Mouse (Mus musculus) MEL (cell line): ENCODE data around the gene Atp8b2. TPM values are rescaled to one million over a fixed set of nuclear protein-coding genes. Genes with fewer than 3 reads are reported as not detected.

Experiments
- DNase-seq: peaks from one replicate; pipeline ENCODE4 v3.0.0; 2011; ENCODE audit warnings: low read depth, low spot score
- H3K27ac ChIP-seq: 2 replicates; pipeline ENCODE4 v1.5.1; 2012; ENCODE audit warnings: low read depth, mild to moderate bottlenecking, control low read depth, low read length, moderate library complexity; ENCODE audit not compliant: control insufficient read depth
- H3K27me3 ChIP-seq, 2 experiments: fragments of 150-350 bp in 1 of 2; sonication (generic) in 1 of 2; 2 replicates each; pipeline ENCODE4 v1.6.1; 2012; ENCODE audit warnings: low read length in 2 of 2, mild to moderate bottlenecking in 2 of 2, improper control_type of control experiment in 1 of 2, moderate library complexity in 1 of 2; ENCODE audit not compliant: insufficient read depth in 2 of 2, control insufficient read depth in 1 of 2
- H3K36me3 ChIP-seq, 2 experiments: 2 replicates each; pipeline ENCODE4 v1.6.1; 2012 to 2014; ENCODE audit warnings: low read length in 2 of 2, improper control_type of control experiment in 1 of 2, inconsistent platforms in 1 of 2, mild to moderate bottlenecking in 1 of 2; ENCODE audit not compliant: insufficient read depth in 2 of 2, control insufficient read depth in 1 of 2
- H3K4me1 ChIP-seq, 2 experiments: fragments of 150-350 bp in 1 of 2; sonication (generic) in 1 of 2; 2 replicates each; pipeline ENCODE4 v1.6.1; 2012; ENCODE audit warnings: low read length in 2 of 2, improper control_type of control experiment in 1 of 2, mild to moderate bottlenecking in 1 of 2; ENCODE audit not compliant: insufficient read depth in 2 of 2, control insufficient read depth in 1 of 2
- H3K4me3 ChIP-seq, 2 experiments: fragments of 150-350 bp in 1 of 2; sonication (generic) in 1 of 2; 2 replicates each; pipeline ENCODE4 v1.5.1; 2012; ENCODE audit warnings: low read depth in 2 of 2, low read length in 2 of 2, mild to moderate bottlenecking in 2 of 2, moderate library complexity in 2 of 2, control low read depth in 1 of 2, improper control_type of control experiment in 1 of 2; ENCODE audit not compliant: control insufficient read depth in 1 of 2, insufficient read depth in 1 of 2
- H3K79me2 ChIP-seq: 2 replicates; pipeline ENCODE4 v1.6.1; 2012; ENCODE audit warnings: mild to moderate bottlenecking, low read length, moderate library complexity; ENCODE audit not compliant: control insufficient read depth, poor library complexity, insufficient read depth
- H3K9ac ChIP-seq: 2 replicates; pipeline ENCODE4 v1.6.1; 2012; ENCODE audit warnings: low read depth, mild to moderate bottlenecking, control low read depth, low read length, moderate library complexity; ENCODE audit not compliant: control insufficient read depth, poor library complexity, severe bottlenecking
- H3K9me3 ChIP-seq: fragments of 150-350 bp; sonication (generic); replicated peaks from 2 replicates; pipeline ENCODE4 v1.6.1; 2012; ENCODE audit warnings: mild to moderate bottlenecking, low read length, improper control_type of control experiment, moderate library complexity; ENCODE audit not compliant: insufficient read depth
- CHD1 ChIP-seq: IDR thresholded peaks from 2 replicates; pipeline ENCODE4 v1.6.1; 2012; ENCODE audit warnings: low read depth, mild to moderate bottlenecking, inconsistent platforms, low read length, improper control_type of control experiment
- CHD2 ChIP-seq: IDR thresholded peaks from 2 replicates; pipeline ENCODE4 v1.6.1; 2011; ENCODE audit warnings: low read length, improper control_type of control experiment
- CTCF ChIP-seq, 3 experiments: IDR thresholded peaks in 2 of 3; conservative IDR thresholded peaks in 1 of 3; 2 replicates each; pipeline ENCODE4 v1.5.1; 2011 to 2012; ENCODE audit warnings: low read length in 3 of 3, low read depth in 2 of 3, mild to moderate bottlenecking in 2 of 3, improper control_type of control experiment in 1 of 3, inconsistent platforms in 1 of 3, mixed read lengths in 1 of 3, moderate library complexity in 1 of 3; ENCODE audit not compliant: control insufficient read depth in 1 of 3, insufficient read depth in 1 of 3, poor library complexity in 1 of 3, severe bottlenecking in 1 of 3
- E2F4 ChIP-seq: IDR thresholded peaks from 2 replicates; pipeline ENCODE4 v1.6.1; 2011; ENCODE audit warnings: low read depth, low read length, improper control_type of control experiment, borderline replicate concordance
- EP300 ChIP-seq, 2 experiments: IDR thresholded peaks; 2 replicates each; pipeline ENCODE4 v1.6.1; 2011; ENCODE audit warnings: improper control_type of control experiment in 2 of 2, low read length in 2 of 2, low read depth in 1 of 2, mild to moderate bottlenecking in 1 of 2
- ETS1 ChIP-seq: IDR thresholded peaks from 2 replicates; pipeline ENCODE4 v1.6.1; 2012; ENCODE audit warnings: low read depth, mild to moderate bottlenecking, inconsistent platforms, low read length, improper control_type of control experiment, moderate library complexity
- GABPA ChIP-seq: IDR thresholded peaks from 2 replicates; pipeline ENCODE4 v1.6.1; 2012; ENCODE audit warnings: low read depth, mild to moderate bottlenecking, inconsistent platforms, low read length, improper control_type of control experiment, moderate library complexity
- GATA1 ChIP-seq: IDR thresholded peaks from 2 replicates; pipeline ENCODE4 v1.6.1; 2011; ENCODE audit warnings: low read depth, low read length, improper control_type of control experiment
- HCFC1 ChIP-seq: IDR thresholded peaks from 2 replicates; pipeline ENCODE4 v1.6.1; 2012; ENCODE audit warnings: low read depth, mild to moderate bottlenecking, inconsistent platforms, low read length, improper control_type of control experiment, moderate library complexity
- JUND ChIP-seq: IDR thresholded peaks from 2 replicates; pipeline ENCODE4 v1.6.1; 2011; ENCODE audit warnings: low read depth, mild to moderate bottlenecking, improper control_type of control experiment, low read length
- KAT2A ChIP-seq: conservative IDR thresholded peaks from 2 replicates; pipeline ENCODE4 v1.6.1; 2012; ENCODE audit warnings: low read depth, low read length, improper control_type of control experiment, inconsistent platforms
- MAZ ChIP-seq: IDR thresholded peaks from 2 replicates; pipeline ENCODE4 v1.6.1; 2012; ENCODE audit warnings: low read depth, mild to moderate bottlenecking, inconsistent platforms, low read length, improper control_type of control experiment
- MEF2A ChIP-seq: IDR thresholded peaks from 2 replicates; pipeline ENCODE4 v1.6.1; 2014; ENCODE audit warnings: low read depth, mild to moderate bottlenecking, inconsistent platforms, low read length, improper control_type of control experiment; ENCODE audit not compliant: poor library complexity, insufficient replicate concordance, severe bottlenecking; ENCODE audit errors: extremely low read depth
- MXI1 ChIP-seq: IDR thresholded peaks from 2 replicates; pipeline ENCODE4 v1.6.1; 2011; ENCODE audit warnings: mild to moderate bottlenecking, low read depth, low read length, improper control_type of control experiment
- MYB ChIP-seq: IDR thresholded peaks from 2 replicates; pipeline ENCODE4 v1.6.1; 2011; ENCODE audit warnings: mild to moderate bottlenecking, low read depth, low read length, improper control_type of control experiment
- MYC ChIP-seq: IDR thresholded peaks from 2 replicates; pipeline ENCODE4 v1.6.1; 2011; ENCODE audit warnings: low read depth, mild to moderate bottlenecking, low read length, improper control_type of control experiment, moderate library complexity
- NELFE ChIP-seq: IDR thresholded peaks from 2 replicates; pipeline ENCODE4 v1.6.1; 2011; ENCODE audit warnings: low read depth, low read length, improper control_type of control experiment
- NRF1 ChIP-seq: IDR thresholded peaks from 2 replicates; pipeline ENCODE4 v1.6.1; 2014; ENCODE audit warnings: low read depth, mild to moderate bottlenecking, inconsistent platforms, low read length, improper control_type of control experiment, moderate library complexity; ENCODE audit not compliant: poor library complexity, insufficient read depth, severe bottlenecking
- POLR2A ChIP-seq, 2 experiments: IDR thresholded peaks; 2 replicates each; pipeline ENCODE4 v1.6.1; 2011 to 2012; ENCODE audit warnings: low read length in 2 of 2, mild to moderate bottlenecking in 2 of 2, control low read depth in 1 of 2, improper control_type of control experiment in 1 of 2, low read depth in 1 of 2, moderate library complexity in 1 of 2; ENCODE audit not compliant: control insufficient read depth in 1 of 2, insufficient read depth in 1 of 2, poor library complexity in 1 of 2
- POLR2AphosphoS2 ChIP-seq: IDR thresholded peaks from 2 replicates; pipeline ENCODE4 v1.6.1; 2011; ENCODE audit warnings: low read length, improper control_type of control experiment
- POLR2AphosphoS5 ChIP-seq: IDR thresholded peaks from 2 replicates; pipeline ENCODE4 v1.6.1; 2012; ENCODE audit warnings: low read depth, borderline replicate concordance, mild to moderate bottlenecking, inconsistent platforms, low read length, moderate library complexity, mixed read lengths
- RAD21 ChIP-seq: IDR thresholded peaks from 2 replicates; pipeline ENCODE4 v1.6.1; 2011; ENCODE audit warnings: mild to moderate bottlenecking, low read depth, low read length, improper control_type of control experiment
- RCOR1 ChIP-seq: IDR thresholded peaks from 2 replicates; pipeline ENCODE4 v1.6.1; 2012; ENCODE audit warnings: low read depth, mild to moderate bottlenecking, inconsistent platforms, low read length, improper control_type of control experiment
- SIN3A ChIP-seq: IDR thresholded peaks from 2 replicates; pipeline ENCODE4 v1.6.1; 2012; ENCODE audit warnings: low read length, improper control_type of control experiment, inconsistent platforms
- SMC3 ChIP-seq: IDR thresholded peaks from 2 replicates; pipeline ENCODE4 v1.6.1; 2011; ENCODE audit warnings: low read depth, low read length, improper control_type of control experiment
- TBP ChIP-seq: IDR thresholded peaks from 2 replicates; pipeline ENCODE4 v1.8.0; 2011; ENCODE audit warnings: low read depth, low read length, improper control_type of control experiment
- TCF12 ChIP-seq: IDR thresholded peaks from 2 replicates; pipeline ENCODE4 v1.6.1; 2014; ENCODE audit warnings: low read depth, mild to moderate bottlenecking, inconsistent platforms, low read length, improper control_type of control experiment, moderate library complexity
- UBTF ChIP-seq: IDR thresholded peaks from 2 replicates; pipeline ENCODE4 v1.6.1; 2012; ENCODE audit warnings: low read depth, mild to moderate bottlenecking, inconsistent platforms, low read length, improper control_type of control experiment, moderate library complexity, borderline replicate concordance; ENCODE audit not compliant: insufficient read depth
- USF2 ChIP-seq, 2 experiments: IDR thresholded peaks; 2 replicates each; pipeline ENCODE4 v1.6.1; 2011 to 2012; ENCODE audit warnings: improper control_type of control experiment in 2 of 2, low read length in 2 of 2, borderline replicate concordance in 1 of 2, inconsistent platforms in 1 of 2, low read depth in 1 of 2, mild to moderate bottlenecking in 1 of 2; ENCODE audit not compliant: insufficient read depth in 1 of 2
- ZC3H11A ChIP-seq: IDR thresholded peaks from 2 replicates; pipeline ENCODE4 v1.6.1; 2012; ENCODE audit warnings: low read depth, mild to moderate bottlenecking, inconsistent platforms, low read length, improper control_type of control experiment
- ZKSCAN1 ChIP-seq: IDR thresholded peaks from 2 replicates; pipeline ENCODE4 v1.6.1; 2012; ENCODE audit warnings: low read depth, mild to moderate bottlenecking, inconsistent platforms, low read length, improper control_type of control experiment, moderate library complexity
- ZMIZ1 ChIP-seq: IDR thresholded peaks from 2 replicates; pipeline ENCODE4 v1.6.1; 2012; ENCODE audit warnings: low read depth, mild to moderate bottlenecking, inconsistent platforms, low read length, improper control_type of control experiment, moderate library complexity
- ZNF384 ChIP-seq: IDR thresholded peaks from 2 replicates; pipeline ENCODE4 v1.6.1; 2012; ENCODE audit warnings: low read depth, mild to moderate bottlenecking, inconsistent platforms, low read length, improper control_type of control experiment
- polyA plus RNA-seq, 2 experiments: library from polyadenylated mRNA; stranded (reverse) in 1 of 2; unstranded in 1 of 2; fragments of >175 nt in 1 of 2; fragments of >200 nt in 1 of 2; gene quantifications; 2 replicates each; pipeline versions ENCODE4 v1.2.1 to v1.2.4; 2012; ENCODE audit warnings: low replicate concordance in 2 of 2, low read depth in 1 of 2; ENCODE audit not compliant: insufficient read length in 2 of 2, insufficient read depth in 1 of 2, missing spikeins in 1 of 2
- total RNA-seq: library from RNA; depleted of rRNA; stranded (reverse); fragments of 300-350 nt; gene quantifications from 2 replicates; pipeline ENCODE4 v1.2.3, GENCODE M21; 2012

The Atp8b2 gene
- total and polyA plus RNA-seq, 3 experiments: 27.1 to 44.7 TPM; not detected in 1

DNA sequence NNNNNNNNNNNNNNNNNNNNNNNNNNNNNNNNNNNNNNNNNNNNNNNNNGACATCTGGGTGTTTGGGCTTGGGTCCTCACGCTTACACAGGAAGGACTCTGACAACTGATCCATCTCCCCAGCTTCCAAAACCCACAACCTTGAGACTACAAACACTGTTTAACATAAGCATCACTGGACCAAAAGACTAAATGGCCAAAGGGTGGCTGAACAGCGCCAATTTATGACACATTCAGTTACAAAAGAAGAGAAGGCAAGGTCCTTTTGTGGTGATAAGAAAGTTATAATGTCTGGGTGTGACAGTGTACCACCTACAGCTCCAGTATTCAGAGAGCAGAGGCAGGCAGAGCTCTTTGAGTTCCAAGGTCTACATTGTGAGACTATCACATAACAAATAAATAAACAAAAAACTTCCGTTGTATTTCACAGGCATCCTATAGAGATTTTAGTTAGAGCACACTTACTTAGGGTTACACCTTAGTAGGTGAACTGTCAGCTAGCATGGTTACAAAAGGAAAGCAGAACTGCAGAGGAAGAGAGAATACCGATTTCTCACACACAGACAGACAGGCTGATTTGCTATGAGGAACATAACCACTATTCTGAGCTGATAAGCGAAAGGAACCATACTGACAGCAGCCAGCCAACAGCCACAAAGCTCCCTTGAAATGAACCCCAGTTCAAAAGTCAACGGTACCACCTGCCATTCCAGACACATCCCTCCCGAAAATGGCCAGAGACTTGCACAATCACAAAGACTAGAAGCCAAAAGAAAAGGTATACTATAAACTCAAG, 6.9 kb downstream of the Atp8b2 start:
- H3K36me3 ChIP-seq: peaks cover 2 to 9% of the 10 kb centered on the region in 2 experiments; a peak in 3 of 4 replicates
- no peak for TF ChIP-seq SIN3A
- TF ChIP-seq SMC3: no peak
- TF ChIP-seq MEF2A: no peak
- no peak for TF ChIP-seq RCOR1
- no peak for TF ChIP-seq UBTF
- no peak for TF ChIP-seq NRF1
- TF ChIP-seq CHD1: no peak
- TF ChIP-seq HCFC1: no peak
- no peak for TF ChIP-seq TBP
- TF ChIP-seq POLR2AphosphoS5: no peak
- TF ChIP-seq ZNF384: no peak
- peak; percentile 39; the same call in 1 of the 2 replicates for TF ChIP-seq ETS1
- 0 out of 2 replicates have a peak, but pooled peaks have one; percentile 37 for TF ChIP-seq MXI1
- peak; percentile 65 for TF ChIP-seq GATA1
- TF ChIP-seq MYC: no peak
- TF ChIP-seq ZKSCAN1: no peak
- no peak for TF ChIP-seq ZC3H11A
- no peak for TF ChIP-seq MYB
- TF ChIP-seq MAZ: 0 out of 2 replicates have a peak, but pooled peaks have one; percentile 21
- TF ChIP-seq POLR2AphosphoS2: no peak
- no peak for TF ChIP-seq CTCF (IDR thresholded peaks at IDR 0.05 in 2 of 3, conservative IDR thresholded peaks at IDR 0.05 in 1 of 3; ENCODE audit: control insufficient read depth in 1 of 3, insufficient read depth in 1 of 3, low read depth in 2 of 3, low read length in 3 of 3, poor library complexity in 1 of 3, severe bottlenecking in 1 of 3)
- TF ChIP-seq POLR2A (IDR thresholded peaks at IDR 0.05; ENCODE audit: control insufficient read depth in 1 of 2, insufficient read depth in 1 of 2, low read depth in 1 of 2, low read length in 2 of 2, poor library complexity in 1 of 2): no peak
- TF ChIP-seq KAT2A: no peak
- TF ChIP-seq GABPA: no peak
- TF ChIP-seq JUND: no peak
- no peak for TF ChIP-seq USF2 (IDR thresholded peaks at IDR 0.05; ENCODE audit: borderline replicate concordance in 1 of 2, insufficient read depth in 1 of 2, low read depth in 1 of 2, low read length in 2 of 2)
- no peak for TF ChIP-seq NELFE
- TF ChIP-seq E2F4: no peak
- no peak for TF ChIP-seq RAD21
- TF ChIP-seq TCF12: no peak
- no peak; a peak in 1 of 4 replicates for TF ChIP-seq EP300 (IDR thresholded peaks at IDR 0.05; ENCODE audit: low read depth in 1 of 2, low read length in 2 of 2)
- TF ChIP-seq ZMIZ1: no peak
- no peak for TF ChIP-seq CHD2
- H3K9me3 ChIP-seq: no peaks in the 10 kb centered on the region
- H3K4me3 ChIP-seq: no peak overlapping the region
- peak; percentile 73 for DNase-seq
- H3K4me1 ChIP-seq: peaks cover 8 to 11% of the 10 kb centered on the region in 2 experiments
- H3K79me2 ChIP-seq: no peaks in the 10 kb centered on the region; the same call in 1 of the 2 replicates
- no peak overlapping the region for H3K9ac ChIP-seq
- H3K27me3 ChIP-seq: no peaks in the 10 kb centered on the region
- peak overlapping the region; percentile 43 for H3K27ac ChIP-seq
